Mouse (Mus musculus): Measurements from ENCODE around the gene Samd5.

Samd5 gene

DNA sequence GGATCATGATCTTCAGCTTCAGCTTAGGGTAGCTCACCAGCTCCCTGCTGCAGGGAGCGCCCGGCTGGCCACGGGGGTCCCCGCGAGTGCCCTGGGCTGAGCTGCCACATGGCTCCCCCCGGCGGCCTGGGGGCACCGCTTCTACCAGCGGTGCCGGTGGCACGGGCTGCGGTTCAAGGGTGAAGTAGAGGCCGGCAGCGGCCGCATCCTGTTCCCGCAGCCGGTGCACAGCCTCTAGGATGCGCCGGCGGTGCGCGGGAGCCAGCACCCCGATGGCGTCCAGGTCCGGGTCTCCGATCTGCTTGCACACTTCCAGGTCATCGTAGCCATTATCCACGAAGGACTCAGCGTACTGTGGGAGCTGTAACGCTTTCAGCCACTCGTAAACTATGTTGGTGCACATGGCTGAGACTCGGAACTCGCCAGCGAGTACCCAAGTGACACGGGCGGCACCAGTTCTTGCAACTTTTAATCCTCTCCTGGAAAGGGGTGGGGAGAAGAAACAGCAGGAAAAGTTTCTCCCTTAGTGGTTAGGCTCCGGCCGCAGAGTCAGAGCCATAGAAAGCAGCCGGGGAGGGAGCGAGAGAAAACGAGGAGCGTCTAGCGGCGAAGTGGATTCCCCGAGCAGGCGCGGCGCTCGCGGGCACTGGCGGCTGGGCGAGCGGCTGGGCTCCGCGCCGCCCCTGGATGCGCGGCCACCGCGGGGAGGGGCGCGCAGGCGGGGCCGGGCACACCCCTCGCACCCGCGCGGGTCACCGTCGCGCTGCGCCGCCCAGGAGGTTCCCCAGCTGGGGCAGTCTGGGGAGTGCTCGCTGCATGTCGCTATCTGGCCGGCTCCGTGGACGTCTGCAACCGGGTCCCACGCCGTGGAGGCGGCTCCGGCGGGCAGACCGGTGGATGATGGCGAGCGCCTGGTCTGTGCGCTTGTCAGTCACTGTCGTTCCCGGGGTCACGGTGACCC lies at the start of gene Samd5:
Gene Samd5, minus strand, starts transcription at position 648 of the 961 bp plus-strand sequence.
- DNase-seq (ENCODE audit: low read depth, low spot score): peak; percentile 32

GRCm38 (mm10) chr10:9722519-9723303 lies 47.7 kb upstream of the Samd5 start:
- DNase-seq (ENCODE audit: low read depth, low spot score): no peak

GRCm38 (mm10) chr10:9720027-9720426 lies 45.0 kb upstream of the Samd5 start:
- no peak for DNase-seq (ENCODE audit: low read depth, low spot score)

DNA sequence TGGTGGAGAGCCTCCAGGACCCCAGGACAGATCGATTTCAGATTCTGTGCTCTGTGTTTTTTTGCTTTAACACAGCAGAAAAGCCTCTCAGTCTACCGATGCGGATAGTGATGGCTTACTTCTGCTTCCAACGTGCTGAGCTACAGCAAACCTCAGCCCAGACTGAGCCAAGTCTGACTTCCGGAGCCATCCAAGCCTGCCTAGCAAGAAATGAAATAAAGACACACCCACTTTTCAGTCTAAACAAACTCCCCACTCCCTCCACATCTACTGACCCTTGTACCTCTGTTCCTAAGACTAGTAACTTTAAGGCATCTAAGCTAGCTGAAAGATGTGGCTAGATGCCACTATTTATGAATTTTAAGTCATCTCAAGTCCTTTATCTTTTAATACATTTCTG lies 43.1 kb upstream of the Samd5 start:
- DNase-seq (ENCODE audit: low read depth, low spot score): no peak

GRCm38 (mm10) chr10:9704956-9705355 lies 29.9 kb upstream of the Samd5 start:
- DNase-seq (ENCODE audit: low read depth, low spot score): no peak

GRCm38 (mm10) chr10:9699071-9699761 lies 24.2 kb upstream of the Samd5 start:
- DNase-seq (ENCODE audit: low read depth, low spot score): no peak

DNA sequence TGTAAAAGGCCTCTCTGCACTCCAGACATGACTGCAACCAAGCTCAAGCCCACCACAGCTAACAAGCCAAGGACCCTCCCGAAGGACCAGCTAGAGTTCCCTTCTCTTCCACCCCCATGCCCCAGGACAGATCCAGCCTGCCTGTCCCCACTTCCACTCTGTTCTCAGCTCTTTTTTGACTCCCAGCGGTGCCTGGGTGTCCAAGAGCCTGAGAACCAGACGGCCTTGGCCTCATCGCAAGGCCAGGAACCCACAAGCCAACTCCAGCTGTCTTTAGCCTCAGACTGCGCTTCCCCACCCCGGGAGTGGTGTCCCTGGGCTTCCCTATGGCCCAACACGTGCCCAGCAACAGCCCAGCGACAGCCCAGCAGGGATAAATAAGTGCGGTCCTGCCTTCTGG lies 23.1 kb upstream of the Samd5 start:
- DNase-seq (ENCODE audit: low read depth, low spot score): no peak

DNA sequence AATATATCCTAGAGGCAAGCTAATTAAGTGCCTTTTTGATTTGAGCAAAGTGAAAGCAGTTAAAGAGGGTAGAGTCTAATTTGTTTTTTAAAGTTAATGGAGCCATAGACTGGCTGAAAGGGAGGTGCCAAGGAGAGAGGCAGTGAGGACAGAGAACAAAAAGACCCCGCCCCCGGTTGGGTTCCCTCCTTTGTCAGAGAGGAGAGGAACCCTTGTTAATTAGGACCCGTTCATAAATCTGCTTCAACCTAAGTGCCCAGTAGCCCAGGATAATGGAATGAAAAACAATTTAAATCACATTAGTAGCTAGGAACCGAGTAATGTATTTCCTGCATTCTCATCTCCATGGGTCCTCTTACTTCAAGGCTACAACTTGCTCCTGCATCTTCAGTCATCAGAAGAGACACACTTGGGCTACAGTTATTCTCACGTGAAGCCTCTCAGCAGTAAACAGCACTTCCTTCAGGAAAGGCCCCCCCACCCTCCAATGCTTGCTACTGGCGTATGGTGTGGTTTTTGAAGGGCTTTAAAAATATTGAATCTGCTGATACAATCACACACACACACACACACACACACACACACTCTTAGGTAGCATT lies 21.6 kb upstream of the Samd5 start:
- no peak for DNase-seq (ENCODE audit: low read depth, low spot score)

DNA sequence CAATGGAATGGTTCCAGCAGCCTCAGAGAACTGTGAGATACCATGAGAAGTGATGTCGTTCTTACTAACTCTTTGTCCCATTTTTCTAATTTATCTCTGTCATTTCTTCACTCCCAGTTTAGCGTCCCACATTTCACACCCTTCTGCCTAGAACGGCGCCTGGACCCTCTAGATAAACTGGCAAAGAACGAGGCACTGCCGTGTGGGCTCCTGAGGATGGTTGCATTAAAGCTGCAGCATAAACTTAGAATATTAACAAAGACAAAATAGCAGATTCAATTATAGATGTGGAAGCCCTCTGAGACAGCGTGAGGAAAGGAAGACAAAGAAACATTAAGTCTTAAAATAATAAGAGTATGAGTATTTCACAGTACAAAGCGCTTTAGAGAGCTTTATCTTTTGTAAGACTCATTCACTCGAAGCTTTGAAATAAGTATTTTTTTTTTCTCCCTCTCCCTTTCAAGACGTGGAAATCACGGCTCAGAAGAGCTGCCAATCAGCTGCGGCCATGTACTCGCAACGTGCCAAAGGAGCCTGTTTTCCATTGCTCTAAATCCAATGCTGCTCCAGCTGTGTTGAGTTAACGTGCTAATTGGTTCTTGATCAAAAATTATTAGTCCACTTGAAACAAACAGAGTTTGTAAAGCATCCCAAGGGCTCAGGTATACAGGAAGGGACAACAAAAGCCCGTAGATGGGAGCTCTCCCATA lies 19.1 kb upstream of the Samd5 start:
- DNase-seq (ENCODE audit: low read depth, low spot score): no peak

DNA sequence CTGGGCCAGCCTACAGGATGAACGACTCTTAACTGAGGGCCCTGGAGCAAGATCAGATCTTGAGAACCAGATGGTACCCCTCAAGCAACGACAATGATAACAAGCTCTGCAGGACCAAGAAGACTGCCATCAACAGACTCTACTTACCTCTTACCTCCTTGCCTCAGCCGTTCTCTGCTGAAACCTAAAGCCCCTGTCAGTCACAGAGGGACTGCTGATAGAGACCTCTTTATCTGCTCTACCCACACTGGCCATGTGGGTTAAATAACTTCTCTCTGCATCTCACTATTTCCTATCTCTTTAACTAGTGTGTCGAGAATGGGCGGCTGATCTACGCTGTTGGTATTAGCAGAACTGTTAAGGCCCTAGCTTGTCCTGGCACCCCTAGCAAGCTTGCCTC lies 5.9 kb upstream of the Samd5 start:
- no peak for DNase-seq (ENCODE audit: low read depth, low spot score)

- no peak for DNase-seq (ENCODE audit: low read depth, low spot score)
These were observed 4.9 kb upstream of the Samd5 start for GRCm38 (mm10) chr10:9679911-9680310.

DNA sequence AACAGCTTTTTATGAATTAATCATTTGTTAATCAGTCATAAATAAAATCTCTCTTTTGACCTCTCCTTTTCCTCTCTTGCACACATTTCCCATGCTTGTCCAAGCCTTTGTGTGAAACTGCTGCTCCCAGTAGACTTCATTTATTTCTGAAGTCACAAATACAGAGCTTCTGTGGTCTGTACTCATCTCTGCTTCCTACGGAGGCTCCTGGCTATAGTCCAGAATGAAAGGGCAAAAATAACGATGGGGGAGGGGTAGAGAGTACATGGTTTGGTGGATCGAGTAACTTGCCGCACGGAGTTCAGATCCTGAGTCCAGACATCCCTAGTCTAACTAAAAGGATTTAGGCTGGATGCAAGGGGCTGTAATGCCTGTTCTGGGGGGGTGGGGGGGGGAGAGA lies 3.1 kb upstream of the Samd5 start:
- no peak for DNase-seq (ENCODE audit: low read depth, low spot score)

DNA sequence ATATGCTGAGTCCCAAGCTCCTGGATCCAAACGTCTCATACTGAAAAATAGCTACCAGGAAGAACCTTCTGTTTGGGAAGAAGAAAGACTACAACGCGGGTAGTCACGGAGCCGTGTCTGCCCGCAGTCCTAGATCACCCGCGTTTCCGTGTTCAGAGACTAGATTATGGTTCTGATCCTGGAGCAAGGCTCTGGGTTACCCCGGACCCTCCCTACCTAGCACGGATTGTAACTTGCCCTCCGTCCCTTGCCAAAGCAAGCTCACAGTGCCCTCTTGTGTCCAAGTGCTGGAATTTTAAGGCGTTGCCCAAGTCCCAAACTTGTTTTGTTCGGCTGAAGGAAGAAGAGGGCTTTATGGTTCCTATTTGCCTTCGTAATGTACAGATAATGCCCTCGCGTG lies 1.9 kb upstream of the Samd5 start:
- peak; percentile 89 for DNase-seq (ENCODE audit: low read depth, low spot score)

DNA sequence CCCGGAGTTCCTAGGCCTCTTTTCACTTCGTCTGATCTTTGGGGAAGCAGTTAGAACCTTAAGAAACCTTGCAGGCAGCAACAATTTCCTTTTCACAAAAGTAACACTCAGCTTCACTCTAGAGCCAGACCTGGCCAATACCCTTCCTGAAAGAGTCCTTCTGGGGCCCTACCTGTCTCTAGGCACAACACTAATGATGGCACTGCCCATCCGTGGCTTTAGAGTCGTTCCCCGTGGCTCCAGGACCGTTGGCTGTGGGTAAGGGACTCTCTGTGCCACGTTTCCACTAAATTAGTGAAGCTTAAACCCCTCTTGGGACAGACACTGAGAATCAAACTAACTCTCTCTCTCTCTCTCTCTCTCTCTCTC lies 1.4 kb upstream of the Samd5 start:
- DNase-seq (ENCODE audit: low read depth, low spot score): no peak

DNA sequence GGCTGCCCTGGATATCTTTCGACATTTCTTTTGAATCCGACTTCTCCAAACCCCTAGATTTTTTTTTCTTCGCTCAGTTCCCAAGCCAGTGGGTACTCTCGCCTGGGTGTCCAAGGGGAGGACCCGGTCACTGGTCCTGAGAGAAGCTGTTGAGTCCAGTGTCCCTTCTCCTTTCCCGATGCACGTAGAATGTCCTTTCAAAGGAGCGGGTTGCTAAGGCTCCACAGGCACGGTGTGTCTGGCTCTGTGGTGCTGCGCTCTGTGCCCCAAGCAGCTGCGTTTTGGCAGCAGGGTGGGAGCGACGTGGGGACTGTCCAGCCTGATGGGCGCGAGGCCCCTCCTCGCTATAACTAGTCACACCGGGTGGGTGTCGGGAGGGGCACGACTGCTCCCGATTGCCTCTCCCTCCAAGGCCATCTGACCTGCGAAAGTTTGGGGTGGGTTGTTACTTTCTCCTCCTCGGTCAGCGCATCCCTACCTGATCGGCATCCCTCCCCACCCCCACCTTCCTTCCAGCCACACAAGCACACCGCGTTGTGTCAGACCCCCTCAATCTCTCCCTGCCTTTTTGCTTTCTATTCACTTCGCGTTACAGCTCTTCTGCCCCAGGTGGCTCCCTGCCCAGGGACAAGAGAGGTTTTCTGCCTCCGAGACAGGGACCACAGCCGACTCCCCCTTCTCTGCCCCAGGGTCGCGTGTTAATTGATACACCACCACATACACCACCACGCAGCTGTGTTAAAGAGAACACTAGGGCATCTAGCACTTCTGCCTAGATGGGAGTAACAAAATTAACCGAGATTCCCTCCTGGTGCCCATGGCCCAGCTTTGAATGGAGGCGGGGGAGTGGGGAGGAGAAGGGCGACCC lies 776 bp upstream of the Samd5 start:
- DNase-seq (ENCODE audit: low read depth, low spot score): peak; percentile 6

- DNase-seq (ENCODE audit: low read depth, low spot score): no peak
These were observed 1.7 kb downstream of the Samd5 start for GRCm38 (mm10) chr10:9673276-9673675.

- DNase-seq (ENCODE audit: low read depth, low spot score): no peak
These were observed 2.3 kb downstream of the Samd5 start for GRCm38 (mm10) chr10:9672751-9673150.

- no peak for DNase-seq (ENCODE audit: low read depth, low spot score)
These were observed 4.7 kb downstream of the Samd5 start for GRCm38 (mm10) chr10:9670351-9670750.

- DNase-seq (ENCODE audit: low read depth, low spot score): no peak
These were observed 6.2 kb downstream of the Samd5 start for GRCm38 (mm10) chr10:9668791-9669190.

DNA sequence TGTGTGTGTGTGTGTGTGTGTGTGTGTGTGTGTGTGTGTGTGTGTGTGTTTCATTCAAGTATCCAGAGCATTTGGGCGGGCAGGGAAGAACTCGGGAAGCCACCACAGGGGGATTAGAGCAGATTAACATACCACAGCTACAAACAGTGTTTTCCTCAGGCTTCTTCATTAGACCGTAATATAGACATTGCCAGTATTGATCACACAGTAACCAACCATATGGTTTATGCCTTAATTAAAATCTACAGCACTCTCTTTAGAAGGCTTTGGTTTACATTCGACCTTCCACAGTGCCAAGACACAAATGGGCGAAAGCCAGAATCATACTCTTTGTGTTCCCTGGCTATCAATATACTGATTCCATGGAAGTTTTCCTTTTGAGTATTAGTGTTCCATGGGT lies 22.1 kb downstream of the Samd5 start:
- no peak for DNase-seq (ENCODE audit: low read depth, low spot score)

Data from ES-CJ7 (cell line).